Mouse (Mus musculus): Measurements from ENCODE around the gene 1700029H14Rik. TPM values are rescaled to one million over a fixed set of nuclear protein-coding genes. Genes with fewer than 3 reads are reported as not detected.

1700029H14Rik gene
- polyA plus RNA-seq, 1 experiment from 2014 or later = not detected

GRCm38 (mm10) chr8:13517284-13517781 lies 44.9 kb downstream of the 1700029H14Rik start:
- H3K9ac ChIP-seq (ENCODE audit: low read length) = no peak overlapping the region
- no peaks in the 10 kb centered on the region for H3K36me3 ChIP-seq (ENCODE audit: control insufficient read depth, insufficient read depth, low read length)
- H3K4me2 ChIP-seq (ENCODE audit: low read depth, low read length) = no peak overlapping the region
- peak overlapping the region; percentile 82 for H3K27ac ChIP-seq (ENCODE audit: low read length)
- H3K9me3 ChIP-seq (ENCODE audit: control insufficient read depth, low read length) = no peaks in the 10 kb centered on the region
- no peak for ATAC-seq (ENCODE audit: low read depth)
- H3K4me1 ChIP-seq (replicated peaks; ENCODE audit: control insufficient read depth, insufficient read depth, low read length) = peaks cover 25% of the 10 kb centered on the region
- H3K27me3 ChIP-seq (ENCODE audit: control insufficient read depth, insufficient read depth, low read depth, low read length) = no peaks in the 10 kb centered on the region
- WGBS = 81% methylated on average over 6 of the region's 6 CpGs
- no peak overlapping the region for H3K4me3 ChIP-seq (ENCODE audit: low read length)

- Histone ChIP-seq H3K4me3 (ENCODE audit: low read length) (no peak overlapping the region), H3K36me3 (ENCODE audit: control insufficient read depth, insufficient read depth, low read length) (no peaks in the 10 kb centered on the region), H3K4me2 (ENCODE audit: low read depth, low read length) (no peak overlapping the region), H3K4me1 (replicated peaks; ENCODE audit: control insufficient read depth, insufficient read depth, low read length) (peaks cover 27% of the 10 kb centered on the region), H3K9me3 (ENCODE audit: control insufficient read depth, low read length) (no peaks in the 10 kb centered on the region), H3K9ac (ENCODE audit: low read length) (no peak overlapping the region), H3K27ac (ENCODE audit: low read length) (peak overlapping the region; percentile 82), H3K27me3 (ENCODE audit: control insufficient read depth, insufficient read depth, low read depth, low read length) (no peaks in the 10 kb centered on the region)
- ATAC-seq (ENCODE audit: low read depth) = no peak
- 67% methylated on average over 5 of the region's 5 CpGs for WGBS
Observed at GRCm38 (mm10) chr8:13516728-13517127, 45.5 kb downstream of the 1700029H14Rik start.

- H3K27ac ChIP-seq (ENCODE audit: low read length) = peak overlapping the region; percentile 82
- no peak overlapping the region for H3K4me2 ChIP-seq (ENCODE audit: low read depth, low read length)
- H3K36me3 ChIP-seq (ENCODE audit: control insufficient read depth, insufficient read depth, low read length) = no peaks in the 10 kb centered on the region
- H3K9me3 ChIP-seq (ENCODE audit: control insufficient read depth, low read length) = no peaks in the 10 kb centered on the region
- peaks cover 27% of the 10 kb centered on the region for H3K4me1 ChIP-seq (replicated peaks; ENCODE audit: control insufficient read depth, insufficient read depth, low read length)
- no peaks in the 10 kb centered on the region for H3K27me3 ChIP-seq (ENCODE audit: control insufficient read depth, insufficient read depth, low read depth, low read length)
- H3K4me3 ChIP-seq (ENCODE audit: low read length) = no peak overlapping the region
- peak; percentile 81 for ATAC-seq (ENCODE audit: low read depth)
- WGBS = 34% methylated on average over 7 of the region's 7 CpGs
- no peak overlapping the region for H3K9ac ChIP-seq (ENCODE audit: low read length)
Observed at GRCm38 (mm10) chr8:13516011-13516442, 46.2 kb downstream of the 1700029H14Rik start.

GRCm38 (mm10) chr8:13513556-13514370 lies 48.5 kb downstream of the 1700029H14Rik start:
- no peak for ATAC-seq (ENCODE audit: low read depth)

GRCm38 (mm10) chr8:13512677-13513076 lies 49.6 kb downstream of the 1700029H14Rik start:
- Histone ChIP-seq H3K4me3 (ENCODE audit: low read length) (no peak overlapping the region), H3K27ac (ENCODE audit: low read length) (no peak overlapping the region), H3K9me3 (ENCODE audit: control insufficient read depth, low read length) (no peaks in the 10 kb centered on the region), H3K4me1 (replicated peaks; ENCODE audit: control insufficient read depth, insufficient read depth, low read length) (peaks cover 29% of the 10 kb centered on the region), H3K4me2 (ENCODE audit: low read depth, low read length) (no peak overlapping the region), H3K9ac (ENCODE audit: low read length) (no peak overlapping the region), H3K36me3 (ENCODE audit: control insufficient read depth, insufficient read depth, low read length) (no peaks in the 10 kb centered on the region), H3K27me3 (ENCODE audit: control insufficient read depth, insufficient read depth, low read depth, low read length) (no peaks in the 10 kb centered on the region)
- 38% methylated on average over 6 of the region's 6 CpGs for WGBS
- peak; percentile 39; the same call in 1 of the 2 replicates for ATAC-seq (ENCODE audit: low read depth)

More at GRCm38 (mm10) chr8:13513556-13514370, 48.5 kb downstream of the 1700029H14Rik start:
- H3K4me1 ChIP-seq (replicated peaks; ENCODE audit: control insufficient read depth, insufficient read depth, low read length) = peaks cover 27% of the 10 kb centered on the region
- H3K4me3 ChIP-seq (ENCODE audit: low read length) = no peak overlapping the region
- WGBS = 74% methylated on average over 5 of the region's 5 CpGs
- no peak overlapping the region for H3K4me2 ChIP-seq (ENCODE audit: low read depth, low read length)
- H3K27me3 ChIP-seq (ENCODE audit: control insufficient read depth, insufficient read depth, low read depth, low read length) = no peaks in the 10 kb centered on the region
- no peak overlapping the region for H3K9ac ChIP-seq (ENCODE audit: low read length)
- no peaks in the 10 kb centered on the region for H3K36me3 ChIP-seq (ENCODE audit: control insufficient read depth, insufficient read depth, low read length)
- no peaks in the 10 kb centered on the region for H3K9me3 ChIP-seq (ENCODE audit: control insufficient read depth, low read length)
- no peak overlapping the region for H3K27ac ChIP-seq (ENCODE audit: low read length)

GRCm38 (mm10) chr8:13512016-13512415 lies 50.2 kb downstream of the 1700029H14Rik start:
- 73% methylated on average over 5 of the region's 5 CpGs for WGBS
- Histone ChIP-seq H3K9me3 (ENCODE audit: control insufficient read depth, low read length) (no peaks in the 10 kb centered on the region), H3K4me2 (ENCODE audit: low read depth, low read length) (no peak overlapping the region), H3K27me3 (ENCODE audit: control insufficient read depth, insufficient read depth, low read depth, low read length) (no peaks in the 10 kb centered on the region), H3K9ac (ENCODE audit: low read length) (no peak overlapping the region), H3K36me3 (ENCODE audit: control insufficient read depth, insufficient read depth, low read length) (no peaks in the 10 kb centered on the region), H3K4me1 (replicated peaks; ENCODE audit: control insufficient read depth, insufficient read depth, low read length) (peaks cover 32% of the 10 kb centered on the region), H3K27ac (ENCODE audit: low read length) (no peak overlapping the region), H3K4me3 (ENCODE audit: low read length) (no peak overlapping the region)
- ATAC-seq (ENCODE audit: low read depth) = no peak

- H3K9ac ChIP-seq (ENCODE audit: low read length) = no peak overlapping the region
- H3K9me3 ChIP-seq (ENCODE audit: control insufficient read depth, low read length) = no peaks in the 10 kb centered on the region
- H3K27ac ChIP-seq (ENCODE audit: low read length) = peak overlapping the region; percentile 36; the same call in 1 of the 2 replicates
- no peak overlapping the region for H3K4me2 ChIP-seq (ENCODE audit: low read depth, low read length)
- WGBS = 57% methylated on average over 3 of the region's 3 CpGs
- peaks cover 25% of the 10 kb centered on the region for H3K4me1 ChIP-seq (replicated peaks; ENCODE audit: control insufficient read depth, insufficient read depth, low read length)
- ATAC-seq (ENCODE audit: low read depth) = peak; percentile 56
- no peaks in the 10 kb centered on the region for H3K27me3 ChIP-seq (ENCODE audit: control insufficient read depth, insufficient read depth, low read depth, low read length)
- no peak overlapping the region for H3K4me3 ChIP-seq (ENCODE audit: low read length)
- H3K36me3 ChIP-seq (ENCODE audit: control insufficient read depth, insufficient read depth, low read length) = no peaks in the 10 kb centered on the region
Observed at GRCm38 (mm10) chr8:13507284-13507937, 54.9 kb downstream of the 1700029H14Rik start.

- peaks cover 23% of the 10 kb centered on the region for H3K4me1 ChIP-seq (replicated peaks; ENCODE audit: control insufficient read depth, insufficient read depth, low read length)
- H3K27me3 ChIP-seq (ENCODE audit: control insufficient read depth, insufficient read depth, low read depth, low read length) = no peaks in the 10 kb centered on the region
- peak overlapping the region; percentile 8; the same call in 1 of the 2 replicates for H3K27ac ChIP-seq (ENCODE audit: low read length)
- ATAC-seq (ENCODE audit: low read depth) = peak; percentile 82
- H3K9me3 ChIP-seq (ENCODE audit: control insufficient read depth, low read length) = no peaks in the 10 kb centered on the region
- H3K4me3 ChIP-seq (ENCODE audit: low read length) = no peak overlapping the region
- H3K4me2 ChIP-seq (ENCODE audit: low read depth, low read length) = no peak overlapping the region
- no peaks in the 10 kb centered on the region for H3K36me3 ChIP-seq (ENCODE audit: control insufficient read depth, insufficient read depth, low read length)
- WGBS = 28% methylated on average over 4 of the region's 4 CpGs
- H3K9ac ChIP-seq (ENCODE audit: low read length) = no peak overlapping the region
Observed at GRCm38 (mm10) chr8:13506849-13507248, 55.4 kb downstream of the 1700029H14Rik start.
